Mouse (Mus musculus): ENCODE measurements around the gene Commd2. TPM values are rescaled to one million over a fixed set of nuclear protein-coding genes. Genes with fewer than 3 reads are reported as not detected.

Commd2 gene
- polyA plus RNA-seq, 1 experiment from 2014 or later: 110 TPM

GRCm38 (mm10) chr3:57603891-57604617, 47.5 kb downstream of the Commd2 start:
- no peak for DNase-seq (ENCODE audit: low spot score)
- WGBS: 71% methylated on average over 5 of the region's 5 CpGs
- Histone ChIP-seq H3K9me3 (no peaks in the 10 kb centered on the region), H3K36me3 (no peaks in the 10 kb centered on the region), H3K27me3 (ENCODE audit: insufficient read depth, poor library complexity, severe bottlenecking) (no peaks in the 10 kb centered on the region), H3K4me1 (replicated peaks) (no peaks in the 10 kb centered on the region), H3K4me3 (no peak overlapping the region), H3K27ac (no peak overlapping the region)

GRCm38 (mm10) chr3:57602610-57603009, 48.9 kb downstream of the Commd2 start:
- WGBS: 91% methylated on average over 4 of the region's 4 CpGs
- Histone ChIP-seq H3K4me1 (replicated peaks) (no peaks in the 10 kb centered on the region), H3K27me3 (ENCODE audit: insufficient read depth, poor library complexity, severe bottlenecking) (no peaks in the 10 kb centered on the region), H3K36me3 (no peaks in the 10 kb centered on the region), H3K9me3 (no peaks in the 10 kb centered on the region), H3K4me3 (no peak overlapping the region), H3K27ac (no peak overlapping the region)
- no peak for DNase-seq (ENCODE audit: low spot score)

- WGBS: 80% methylated on average over 7 of the region's 7 CpGs
- H3K9me3 ChIP-seq: no peaks in the 10 kb centered on the region
- H3K4me3 ChIP-seq: no peak overlapping the region
- no peaks in the 10 kb centered on the region for H3K27me3 ChIP-seq (ENCODE audit: insufficient read depth, poor library complexity, severe bottlenecking)
- DNase-seq (ENCODE audit: low spot score): no peak
- H3K36me3 ChIP-seq: no peaks in the 10 kb centered on the region
- H3K4me1 ChIP-seq (replicated peaks): no peaks in the 10 kb centered on the region
- no peak overlapping the region for H3K27ac ChIP-seq
Observed at GRCm38 (mm10) chr3:57596566-57596965, 54.9 kb downstream of the Commd2 start.

- no peaks in the 10 kb centered on the region for H3K4me1 ChIP-seq (replicated peaks)
- no peaks in the 10 kb centered on the region for H3K27me3 ChIP-seq (ENCODE audit: insufficient read depth, poor library complexity, severe bottlenecking)
- no peaks in the 10 kb centered on the region for H3K36me3 ChIP-seq
- H3K9me3 ChIP-seq: no peaks in the 10 kb centered on the region
- H3K4me3 ChIP-seq: no peak overlapping the region
- DNase-seq (ENCODE audit: low spot score): no peak
- no peak overlapping the region for H3K27ac ChIP-seq
Observed at GRCm38 (mm10) chr3:57595506-57595905, 56.0 kb downstream of the Commd2 start.

Other genes with a start within 250 kb of the Commd2 start
- 0.20 TPM in 1 of 2 replicates, not detected in the other for gene Tm4sf4, start 226.4 kb downstream of the Commd2 start, polyA plus RNA-seq (2016; fragmentation: Nextera tagmentation; extraction: Ambion mirVana)
- gene Wwtr1, start 75.8 kb downstream of the Commd2 start, polyA plus RNA-seq (2016; fragmentation: Nextera tagmentation; extraction: Ambion mirVana): 10.6 and 12.0 TPM in 2 replicates
- gene Ankub1, start 41.1 kb upstream of the Commd2 start, polyA plus RNA-seq (2016; fragmentation: Nextera tagmentation; extraction: Ambion mirVana): 0.14 and 0.17 TPM in 2 replicates
- 43.3 and 47.8 TPM in 2 replicates for gene Rnf13, start 84.3 kb upstream of the Commd2 start, polyA plus RNA-seq (2016; fragmentation: Nextera tagmentation; extraction: Ambion mirVana)
- 177 and 239 TPM in 2 replicates for gene Pfn2, start 196.4 kb upstream of the Commd2 start, polyA plus RNA-seq (2016; fragmentation: Nextera tagmentation; extraction: Ambion mirVana)